Mouse (Mus musculus) mesoderm, embryonic 11.5 days (tissue): ENCODE data around the gene Myocos.
A peak's percentile ranks its signal among the peaks of the same experiment; 100 is the strongest.
"Not testable (repeated sequence)": the region's sequence is repeated elsewhere in the genome, so short reads cannot be mapped to it uniquely, and the experiment has no call there.

Experiments
- DNase-seq: peaks from one replicate; pipeline ENCODE4 v3.0.0-alpha.2; 2012; ENCODE audit warnings: low read depth, low spot score

Gene Myocos

GRCm38 (mm10) chr1:162658119-162658518 is at the start of gene Myocos:
Myocos (minus strand) TSS chr1:162658219.
- DNase-seq, result no peak

GRCm38 (mm10) chr1:162700389-162701066 is 42.5 kb upstream of the Myocos start:
- DNase-seq, result no peak

- DNase-seq, result no peak
These were observed 39.8 kb upstream of the Myocos start for GRCm38 (mm10) chr1:162697866-162698265.

GRCm38 (mm10) chr1:162693721-162694120 is 35.7 kb upstream of the Myocos start:
- DNase-seq, result no peak

- peak; percentile 58 for DNase-seq
These were observed 7.6 kb upstream of the Myocos start for GRCm38 (mm10) chr1:162665486-162666174.

GRCm38 (mm10) chr1:162664826-162665475 is 6.9 kb upstream of the Myocos start:
- peak; percentile 87 for DNase-seq

GRCm38 (mm10) chr1:162660276-162660860 is 2.3 kb upstream of the Myocos start:
- no peak for DNase-seq

GRCm38 (mm10) chr1:162648416-162648815 is 9.6 kb downstream of the Myocos start:
- DNase-seq, result no peak

GRCm38 (mm10) chr1:162646083-162646686 is 11.8 kb downstream of the Myocos start:
- no peak for DNase-seq

- no peak for DNase-seq
These were observed 14.3 kb downstream of the Myocos start for GRCm38 (mm10) chr1:162643752-162644151.

- no peak for DNase-seq
These were observed 15.4 kb downstream of the Myocos start for GRCm38 (mm10) chr1:162642591-162642990.

GRCm38 (mm10) chr1:162639861-162640260 is 18.2 kb downstream of the Myocos start:
- DNase-seq, result no peak

GRCm38 (mm10) chr1:162639051-162639750 is 18.8 kb downstream of the Myocos start, which contains the start of gene Myoc:
Myoc (plus strand) TSS chr1:162639155.
- DNase-seq, result no peak

- DNase-seq, result no peak
These were observed 19.5 kb downstream of the Myocos start for GRCm38 (mm10) chr1:162638535-162638934.

- no peak for DNase-seq
These were observed 21.5 kb downstream of the Myocos start for GRCm38 (mm10) chr1:162636516-162636915.

GRCm38 (mm10) chr1:162635291-162635931 is 22.6 kb downstream of the Myocos start:
- not testable (repeated sequence) for DNase-seq

GRCm38 (mm10) chr1:162628326-162628725 is 29.7 kb downstream of the Myocos start:
- DNase-seq, result not testable (repeated sequence)

GRCm38 (mm10) chr1:162627821-162628220 is 30.2 kb downstream of the Myocos start:
- not testable (repeated sequence) for DNase-seq

GRCm38 (mm10) chr1:162625229-162625628 is 32.8 kb downstream of the Myocos start:
- no peak for DNase-seq

- DNase-seq, result no peak
These were observed 34.1 kb downstream of the Myocos start for GRCm38 (mm10) chr1:162623895-162624294.

GRCm38 (mm10) chr1:162620487-162620886 is 37.5 kb downstream of the Myocos start:
- no peak for DNase-seq
